Mouse (Mus musculus): Measurements from ENCODE around the gene Uqcr11. TPM values are rescaled to one million over a fixed set of nuclear protein-coding genes. Genes with fewer than 3 reads are reported as not detected.

Uqcr11 gene
- polyA plus RNA-seq (2012), result 197 and 289 TPM in 2 replicates

DNA sequence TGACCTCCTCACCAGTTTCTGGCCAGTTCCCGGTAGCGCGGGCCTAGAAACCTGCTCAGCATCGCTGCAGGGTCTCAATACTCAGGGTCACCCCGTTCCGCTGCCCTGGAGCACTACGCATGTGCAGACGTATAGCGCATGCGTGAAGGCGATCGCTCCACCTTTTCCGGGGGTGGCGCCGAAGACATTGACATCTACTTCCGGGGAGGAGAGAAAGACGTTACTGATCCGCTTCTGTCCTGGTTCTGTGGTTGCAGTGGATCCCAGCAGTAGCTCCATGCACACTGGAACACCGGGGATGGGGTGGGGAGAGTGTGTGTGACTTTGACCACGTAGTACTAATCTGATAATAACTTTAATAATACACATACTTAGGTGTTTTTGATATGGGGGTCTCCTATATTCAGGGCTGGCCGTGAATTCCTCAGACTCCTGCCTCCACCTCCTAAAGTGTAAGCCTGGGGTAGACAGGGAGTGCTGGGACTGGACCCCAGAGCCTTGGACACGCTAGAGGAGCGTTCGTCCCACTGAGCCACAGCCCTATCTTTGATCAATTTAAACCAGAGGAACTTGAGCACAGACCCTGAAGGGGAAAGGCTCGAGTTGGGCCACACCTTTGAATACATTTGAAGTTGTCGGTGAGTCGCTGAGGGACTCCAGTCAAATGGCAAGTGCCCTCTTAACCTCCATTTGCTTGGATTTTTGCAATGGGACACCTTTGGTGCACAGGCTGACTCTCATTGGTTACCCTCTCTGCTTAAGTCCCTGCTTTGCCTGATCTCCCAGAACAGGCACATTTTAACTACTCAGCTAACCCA lies at the start of gene Uqcr11:
TSS of gene Uqcr11 (minus strand) at position 147 of the 818 bp plus-strand sequence.
- peaks cover 81% of the 10 kb centered on the region for H3K4me1 ChIP-seq (ENCODE audit: control insufficient read depth)
- H3K36me3 ChIP-seq (ENCODE audit: control insufficient read depth), result peaks cover 80% of the 10 kb centered on the region

DNA sequence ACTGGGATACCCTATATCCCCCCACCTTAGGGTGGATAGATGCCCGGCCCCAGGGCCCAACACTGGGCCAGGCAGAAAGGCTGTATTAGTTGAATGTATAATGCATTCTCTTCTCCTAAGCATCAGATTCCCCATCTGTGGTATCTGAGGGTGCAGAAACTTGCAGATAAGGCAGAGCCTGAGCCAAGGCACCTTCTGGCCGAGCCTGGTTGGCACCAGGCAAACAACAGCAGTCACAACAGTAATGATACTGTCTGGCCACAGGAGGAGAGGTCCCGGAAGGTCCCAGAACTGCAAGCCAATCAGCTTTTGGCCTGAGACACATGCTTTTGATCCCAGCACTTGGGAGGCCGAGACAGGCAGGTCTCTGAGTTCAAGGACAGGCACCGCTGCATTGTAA lies 49.1 kb upstream of the Uqcr11 start:
- H3K4me1 ChIP-seq (ENCODE audit: control insufficient read depth), result peaks cover 19% of the 10 kb centered on the region
- no peak overlapping the region for H3K4me3 ChIP-seq (replicated peaks)
- no peaks in the 10 kb centered on the region for H3K36me3 ChIP-seq (ENCODE audit: control insufficient read depth)
- TF ChIP-seq GATA1 (IDR thresholded peaks at IDR 0.05; ENCODE audit: low read length), result no peak
- no peak for TF ChIP-seq TAL1 (IDR thresholded peaks at IDR 0.05; ENCODE audit: low read length)
- no peaks in the 10 kb centered on the region for H3K9me3 ChIP-seq (ENCODE audit: control insufficient read depth, low read length)
- H3K27me3 ChIP-seq (ENCODE audit: control insufficient read depth), result peaks cover 30% of the 10 kb centered on the region

More for the DNA sequence above, at the start of gene Uqcr11:
- peaks cover 6% of the 10 kb centered on the region for H3K9me3 ChIP-seq (ENCODE audit: control insufficient read depth, low read length)
- no peaks in the 10 kb centered on the region for H3K27me3 ChIP-seq (ENCODE audit: control insufficient read depth)
- TF ChIP-seq TAL1 (IDR thresholded peaks at IDR 0.05; ENCODE audit: low read length), result no peak
- TF ChIP-seq GATA1 (IDR thresholded peaks at IDR 0.05; ENCODE audit: low read length), result no peak
- peak within 1 kb of the TSS; percentile 70 for H3K4me3 ChIP-seq (replicated peaks)

DNA sequence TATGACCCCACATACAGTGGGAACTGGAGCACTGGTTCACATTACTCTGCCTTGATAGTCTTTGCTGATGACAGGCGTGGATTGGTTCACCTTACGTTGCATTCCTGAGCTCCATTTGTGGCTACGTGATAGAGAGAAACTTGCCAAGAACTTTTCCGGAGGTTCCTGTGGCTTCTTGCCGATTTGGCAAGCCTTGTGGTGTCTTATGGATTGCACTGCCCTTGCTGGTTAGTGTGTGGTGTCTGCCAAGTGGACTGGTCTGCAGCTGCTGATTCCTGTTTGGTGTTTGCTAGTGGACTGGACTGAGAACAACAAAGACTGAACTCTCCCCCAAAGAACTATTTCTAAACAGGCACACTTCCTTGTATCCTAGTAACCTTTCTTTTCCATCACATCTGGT lies 48.2 kb upstream of the Uqcr11 start:
- Histone ChIP-seq H3K27me3 (ENCODE audit: control insufficient read depth) (peaks cover 26% of the 10 kb centered on the region), H3K36me3 (ENCODE audit: control insufficient read depth) (no peaks in the 10 kb centered on the region), H3K4me1 (ENCODE audit: control insufficient read depth) (peaks cover 24% of the 10 kb centered on the region), H3K9me3 (ENCODE audit: control insufficient read depth, low read length) (no peaks in the 10 kb centered on the region), H3K4me3 (replicated peaks) (no peak overlapping the region)
- TF ChIP-seq GATA1 (IDR thresholded peaks at IDR 0.05; ENCODE audit: low read length) (no peak), TAL1 (IDR thresholded peaks at IDR 0.05; ENCODE audit: low read length) (no peak)

DNA sequence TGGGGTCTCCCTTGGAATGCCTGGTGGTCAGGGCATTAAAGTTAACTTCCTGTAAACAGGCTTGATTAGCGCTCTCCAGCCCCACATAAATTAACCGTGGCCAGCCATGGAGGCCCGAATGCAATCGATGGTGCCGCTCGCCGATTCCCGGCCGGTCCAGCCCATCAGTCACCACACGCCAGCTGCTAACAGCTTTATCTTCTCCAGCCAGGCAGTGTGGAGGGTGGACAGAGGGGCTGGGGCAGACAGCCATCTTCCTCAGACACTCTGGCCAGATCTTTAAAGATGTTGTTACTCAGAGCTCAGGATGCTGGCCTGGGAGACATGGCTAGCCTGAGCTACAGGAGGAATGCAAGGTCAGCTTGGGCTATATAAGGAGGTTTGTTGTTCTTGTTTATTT lies 47.0 kb upstream of the Uqcr11 start:
- Histone ChIP-seq H3K36me3 (ENCODE audit: control insufficient read depth) (no peaks in the 10 kb centered on the region), H3K9me3 (ENCODE audit: control insufficient read depth, low read length) (no peaks in the 10 kb centered on the region), H3K27me3 (ENCODE audit: control insufficient read depth) (peaks cover 27% of the 10 kb centered on the region), H3K4me3 (replicated peaks) (no peak overlapping the region), H3K4me1 (ENCODE audit: control insufficient read depth) (peaks cover 22% of the 10 kb centered on the region)
- no peak for TF ChIP-seq TAL1 (IDR thresholded peaks at IDR 0.05; ENCODE audit: low read length)
- no peak for TF ChIP-seq GATA1 (IDR thresholded peaks at IDR 0.05; ENCODE audit: low read length)

DNA sequence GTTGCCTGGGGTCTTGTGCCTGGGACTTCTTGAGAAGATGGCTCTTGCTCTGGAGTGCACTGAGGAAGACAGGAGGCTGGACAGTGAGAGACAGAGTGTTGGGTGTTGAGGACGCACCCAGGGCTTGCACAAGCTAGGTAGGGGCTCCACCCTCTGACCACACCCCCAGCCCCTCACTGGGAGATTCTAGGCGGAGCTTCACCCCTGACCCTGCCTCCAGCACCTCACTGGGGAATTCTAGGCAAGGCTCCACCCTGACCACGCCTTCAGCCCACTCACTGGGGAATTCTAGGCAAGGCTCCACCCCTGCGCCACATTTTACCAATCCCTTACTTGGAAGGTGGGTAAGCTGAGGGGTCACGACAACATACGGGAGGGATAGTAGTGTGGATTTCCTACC lies 44.0 kb upstream of the Uqcr11 start:
- H3K36me3 ChIP-seq (ENCODE audit: control insufficient read depth), result no peaks in the 10 kb centered on the region
- no peak for TF ChIP-seq TAL1 (IDR thresholded peaks at IDR 0.05; ENCODE audit: low read length)
- no peak for TF ChIP-seq GATA1 (IDR thresholded peaks at IDR 0.05; ENCODE audit: low read length)
- H3K4me3 ChIP-seq (replicated peaks), result no peak overlapping the region
- H3K9me3 ChIP-seq (ENCODE audit: control insufficient read depth, low read length), result no peaks in the 10 kb centered on the region
- peaks cover 37% of the 10 kb centered on the region for H3K4me1 ChIP-seq (ENCODE audit: control insufficient read depth)
- H3K27me3 ChIP-seq (ENCODE audit: control insufficient read depth), result peaks cover 38% of the 10 kb centered on the region

DNA sequence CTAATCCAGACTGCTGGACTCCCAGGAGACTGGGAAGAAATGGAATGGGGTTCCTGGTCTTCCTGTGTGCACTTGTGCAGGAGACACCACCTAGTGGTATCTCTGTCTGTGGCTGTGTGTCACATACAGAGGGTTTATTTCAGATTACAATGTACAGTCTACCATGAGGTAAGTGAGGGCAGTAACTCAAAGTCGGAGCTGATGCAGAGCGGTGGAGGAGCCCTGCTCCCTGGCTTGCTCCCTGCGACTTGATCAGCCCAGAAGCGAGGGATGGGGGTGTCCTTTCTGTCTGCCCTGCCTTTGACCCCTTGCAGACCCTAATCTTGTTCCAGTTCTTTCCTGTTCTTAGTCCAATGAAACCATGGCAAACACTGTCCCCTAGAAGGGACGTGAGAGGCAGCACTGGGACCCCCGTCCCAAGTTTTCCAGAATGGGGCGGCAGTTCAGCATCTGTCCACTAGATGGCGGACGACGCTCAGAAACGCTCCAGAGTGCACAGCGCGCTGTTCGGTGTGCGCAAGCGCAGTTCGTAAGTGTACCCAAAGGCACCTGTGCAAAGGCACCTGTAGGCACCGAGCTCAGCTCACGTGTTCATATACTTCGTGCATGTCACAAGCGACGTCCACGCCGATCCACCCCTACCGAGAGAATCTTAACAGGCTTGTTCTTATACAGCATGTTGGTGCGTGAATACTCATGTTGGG lies 39.4 kb upstream of the Uqcr11 start:
- TF ChIP-seq GATA1 (IDR thresholded peaks at IDR 0.05; ENCODE audit: low read length) (no peak), TAL1 (IDR thresholded peaks at IDR 0.05; ENCODE audit: low read length) (no peak)
- H3K4me1 ChIP-seq (ENCODE audit: control insufficient read depth), result peaks cover 35% of the 10 kb centered on the region
- H3K36me3 ChIP-seq (ENCODE audit: control insufficient read depth), result no peaks in the 10 kb centered on the region
- no peak overlapping the region for H3K4me3 ChIP-seq (replicated peaks)
- H3K27me3 ChIP-seq (ENCODE audit: control insufficient read depth), result peaks cover 22% of the 10 kb centered on the region
- H3K9me3 ChIP-seq (ENCODE audit: control insufficient read depth, low read length), result no peaks in the 10 kb centered on the region

DNA sequence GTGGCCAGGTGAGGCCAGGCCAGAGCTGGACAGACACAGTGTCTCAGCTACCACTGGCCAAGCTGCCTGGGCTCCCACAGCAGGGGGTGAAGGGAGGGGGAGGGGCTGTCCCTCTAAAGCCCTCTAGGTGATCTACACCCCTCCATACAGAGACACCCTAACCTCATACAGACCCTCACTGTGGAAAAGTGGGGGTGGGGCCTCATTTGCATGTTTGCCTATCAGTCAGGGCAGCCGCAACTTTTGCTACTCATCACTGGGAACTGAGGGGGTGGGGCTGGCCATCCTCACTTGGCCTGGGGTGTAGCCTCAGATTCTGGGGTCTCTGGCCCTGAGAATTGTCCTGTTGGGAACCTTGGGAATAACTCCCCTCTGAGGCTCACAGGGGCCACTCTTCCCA lies 38.4 kb upstream of the Uqcr11 start:
- H3K9me3 ChIP-seq (ENCODE audit: control insufficient read depth, low read length), result no peaks in the 10 kb centered on the region
- no peak for TF ChIP-seq GATA1 (IDR thresholded peaks at IDR 0.05; ENCODE audit: low read length)
- no peak for TF ChIP-seq TAL1 (IDR thresholded peaks at IDR 0.05; ENCODE audit: low read length)
- H3K27me3 ChIP-seq (ENCODE audit: control insufficient read depth), result peaks cover 18% of the 10 kb centered on the region
- peaks cover 28% of the 10 kb centered on the region for H3K4me1 ChIP-seq (ENCODE audit: control insufficient read depth)
- H3K4me3 ChIP-seq (replicated peaks), result no peak overlapping the region
- H3K36me3 ChIP-seq (ENCODE audit: control insufficient read depth), result no peaks in the 10 kb centered on the region; the same call in 1 of the 2 replicates

DNA sequence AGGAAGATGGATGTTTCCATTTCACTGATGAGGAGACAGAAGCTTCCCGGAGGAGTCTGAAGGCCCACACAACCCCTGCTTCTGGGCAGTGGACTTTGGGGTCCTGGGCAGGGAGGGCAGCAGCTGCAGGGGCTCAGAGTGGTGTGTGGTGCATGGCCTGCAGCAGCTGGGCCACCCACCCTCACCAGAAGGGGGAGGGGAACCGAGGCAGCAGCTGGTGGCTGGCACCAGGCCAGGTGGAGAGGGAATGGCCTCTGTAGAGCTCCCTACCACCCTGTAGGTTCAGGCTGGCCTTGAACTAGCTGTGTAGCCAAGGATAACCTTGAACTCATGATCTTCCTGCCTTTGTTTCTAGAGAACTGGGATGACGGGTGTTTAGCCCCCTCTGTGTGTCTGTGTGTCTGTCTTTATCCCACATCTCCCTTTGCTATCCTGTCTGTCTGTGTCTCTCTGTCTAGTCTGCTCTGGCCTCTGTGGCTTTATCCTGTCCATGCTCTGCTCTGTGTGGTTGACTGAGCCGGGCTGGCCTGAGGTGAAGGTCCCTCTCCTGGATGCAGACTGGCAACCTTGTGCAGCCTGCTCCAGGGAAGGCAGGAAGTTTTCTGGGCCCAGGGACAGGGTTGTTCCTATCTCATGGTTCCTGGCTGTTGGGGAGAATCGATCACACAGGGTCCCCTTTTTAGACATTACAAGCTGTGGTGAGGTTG lies 37.9 kb upstream of the Uqcr11 start:
- H3K4me1 ChIP-seq (ENCODE audit: control insufficient read depth), result peaks cover 29% of the 10 kb centered on the region
- H3K27me3 ChIP-seq (ENCODE audit: control insufficient read depth), result peaks cover 18% of the 10 kb centered on the region
- H3K9me3 ChIP-seq (ENCODE audit: control insufficient read depth, low read length), result no peaks in the 10 kb centered on the region
- TF ChIP-seq GATA1 (IDR thresholded peaks at IDR 0.05; ENCODE audit: low read length), result no peak
- no peak for TF ChIP-seq TAL1 (IDR thresholded peaks at IDR 0.05; ENCODE audit: low read length)
- no peak overlapping the region for H3K4me3 ChIP-seq (replicated peaks)
- H3K36me3 ChIP-seq (ENCODE audit: control insufficient read depth), result no peaks in the 10 kb centered on the region; the same call in 1 of the 2 replicates

Measured in erythroblast, embryonic 14.5 days (primary cell).